Mouse (Mus musculus): ENCODE measurements around the gene Slc34a1. TPM values are rescaled to one million over a fixed set of nuclear protein-coding genes. Genes with fewer than 3 reads are reported as not detected.
"Not testable (repeated sequence)": the region's sequence is repeated elsewhere in the genome, so short reads cannot be mapped to it uniquely, and the experiment has no call there.

Gene Slc34a1
- total RNA-seq, 2 experiments from 2014 or later = not detected

- DNase-seq = peak; percentile 84
Observed at GRCm38 (mm10) chr13:55404853-55405782, 7.1 kb downstream of the Slc34a1 start.

- DNase-seq = no peak
Observed at GRCm38 (mm10) chr13:55405783-55406390, 7.9 kb downstream of the Slc34a1 start.

- DNase-seq = no peak
Observed at GRCm38 (mm10) chr13:55407341-55407740, 9.4 kb downstream of the Slc34a1 start.

GRCm38 (mm10) chr13:55408546-55409120, 10.6 kb downstream of the Slc34a1 start:
- no peak for DNase-seq

- DNase-seq = no peak
Observed at GRCm38 (mm10) chr13:55411826-55412225, 13.8 kb downstream of the Slc34a1 start.

- DNase-seq = no peak
Observed at GRCm38 (mm10) chr13:55412643-55413307, 14.8 kb downstream of the Slc34a1 start.

- DNase-seq = no peak
Observed at GRCm38 (mm10) chr13:55413333-55413732, 15.3 kb downstream of the Slc34a1 start.

GRCm38 (mm10) chr13:55414743-55415380, 16.9 kb downstream of the Slc34a1 start, which contains the start of gene Pfn3:
Gene Pfn3, minus strand, starts transcription at chr13:55415232.
- DNase-seq = peak; percentile 72

- DNase-seq = peak; percentile 95
Observed at GRCm38 (mm10) chr13:55418004-55418403, 20.0 kb downstream of the Slc34a1 start.

- no peak for DNase-seq
Observed at GRCm38 (mm10) chr13:55419142-55419541, 21.2 kb downstream of the Slc34a1 start.

- no peak for DNase-seq
Observed at GRCm38 (mm10) chr13:55420018-55420932, 22.3 kb downstream of the Slc34a1 start.

GRCm38 (mm10) chr13:55420933-55421800, 23.2 kb downstream of the Slc34a1 start:
- peak; percentile 81 for DNase-seq

GRCm38 (mm10) chr13:55426613-55427012, 28.6 kb downstream of the Slc34a1 start, which contains the start of gene F12:
Gene F12, minus strand, starts transcription at chr13:55426793.
- DNase-seq = no peak

GRCm38 (mm10) chr13:55429226-55429888, 31.4 kb downstream of the Slc34a1 start:
- peak; percentile 39 for DNase-seq

- no peak for DNase-seq
Observed at GRCm38 (mm10) chr13:55430566-55430965, 32.6 kb downstream of the Slc34a1 start.

- DNase-seq = no peak
Observed at GRCm38 (mm10) chr13:55431889-55432685, 34.1 kb downstream of the Slc34a1 start.

GRCm38 (mm10) chr13:55437111-55437629, 39.2 kb downstream of the Slc34a1 start:
- DNase-seq = not testable (repeated sequence)

GRCm38 (mm10) chr13:55443799-55444285, 45.9 kb downstream of the Slc34a1 start:
- no peak for DNase-seq
